Mouse (Mus musculus): ENCODE data around the gene Ctnna2.

Ctnna2 gene

DNA sequence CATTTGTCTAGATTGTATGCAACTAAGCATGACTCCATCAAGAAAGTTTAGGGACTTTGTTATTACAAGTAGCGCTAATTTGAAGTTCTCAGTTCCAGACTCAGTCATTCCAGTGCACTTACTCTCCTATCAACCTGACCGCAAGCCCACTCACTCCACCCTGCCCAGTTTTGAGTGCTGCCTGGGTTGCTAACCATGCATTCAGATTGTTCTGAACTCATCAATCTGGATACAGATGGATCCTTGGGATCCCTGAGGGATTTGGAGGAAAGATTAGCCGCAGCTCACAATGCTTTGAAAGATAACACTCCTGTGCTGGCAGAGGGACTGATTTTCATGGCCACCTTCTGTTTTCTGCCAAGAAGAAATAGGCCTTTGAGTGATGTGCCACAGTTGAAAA, 168.5 kb downstream of the Ctnna2 start:
- DNase-seq = no peak

DNA sequence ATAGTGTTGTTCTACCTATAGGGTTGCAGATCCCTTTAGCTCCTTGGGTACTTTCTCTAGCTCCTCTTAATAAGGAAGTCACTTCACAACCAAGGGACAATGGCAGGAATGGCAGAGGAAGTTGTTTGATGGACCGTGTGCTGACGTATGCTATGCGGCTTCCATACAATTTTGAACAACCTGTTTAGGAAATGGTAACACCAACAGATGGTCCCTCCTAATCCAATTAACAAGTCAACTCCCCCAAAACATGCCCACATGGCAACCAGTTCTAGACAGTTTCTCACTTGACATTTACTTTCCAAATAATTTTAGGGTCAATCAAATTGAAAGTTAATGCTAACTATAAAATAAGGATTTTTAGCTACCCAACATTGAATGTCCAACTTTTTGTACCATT, 176.9 kb downstream of the Ctnna2 start:
- DNase-seq = no peak

DNA sequence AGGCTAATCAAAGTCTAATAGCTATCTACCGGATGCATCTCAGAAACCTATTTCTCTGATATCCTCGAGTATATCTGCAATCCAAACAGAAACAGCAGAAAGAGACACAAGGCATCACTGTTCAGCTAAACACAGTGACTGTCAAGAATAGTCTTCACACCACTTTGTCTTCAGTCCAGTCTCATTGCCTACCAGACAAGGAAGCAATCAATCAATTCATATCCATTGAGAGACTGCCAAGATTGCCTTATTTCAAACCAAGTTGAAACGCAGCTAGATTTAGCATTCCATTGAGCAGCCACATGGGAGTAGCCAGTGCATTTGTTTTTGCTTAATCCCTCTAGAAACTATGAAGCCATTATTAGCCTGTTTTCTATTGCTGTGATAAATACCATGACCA, 196.2 kb downstream of the Ctnna2 start:
- no peak for DNase-seq

DNA sequence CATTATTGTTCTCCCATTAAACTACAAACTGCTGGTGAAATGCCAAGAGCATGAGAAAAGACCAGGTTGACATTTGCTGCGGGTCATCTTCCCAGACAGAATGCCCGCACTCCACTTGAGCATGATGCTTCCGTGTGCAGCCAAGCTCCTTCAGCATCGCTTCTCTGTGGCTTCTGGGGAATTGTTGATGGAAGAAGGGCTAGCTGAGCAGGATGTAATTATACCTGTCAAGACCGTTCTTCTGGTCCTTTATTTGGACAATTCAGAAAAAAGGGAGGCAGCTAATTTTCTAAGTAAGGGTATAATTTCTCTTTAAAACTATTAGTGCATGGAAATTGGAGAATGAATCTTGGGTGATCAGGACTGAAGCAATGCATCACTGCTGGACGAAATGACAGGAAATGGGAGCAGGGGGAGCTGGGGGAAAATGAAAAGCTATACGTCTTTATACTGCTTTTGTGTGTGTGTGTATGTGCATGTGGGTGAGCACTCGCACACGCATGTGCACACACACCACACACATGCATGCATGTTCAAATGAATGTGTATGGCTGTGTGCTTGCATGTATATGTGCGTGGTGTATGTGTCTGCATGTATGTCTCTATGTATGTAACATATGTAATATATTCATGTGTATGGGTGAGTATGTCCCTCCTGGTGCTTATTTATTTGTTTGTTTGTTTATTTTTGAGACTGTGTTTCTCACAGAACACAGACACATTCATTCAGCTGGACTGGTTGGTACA, 211.0 kb downstream of the Ctnna2 start:
- no peak for DNase-seq

DNA sequence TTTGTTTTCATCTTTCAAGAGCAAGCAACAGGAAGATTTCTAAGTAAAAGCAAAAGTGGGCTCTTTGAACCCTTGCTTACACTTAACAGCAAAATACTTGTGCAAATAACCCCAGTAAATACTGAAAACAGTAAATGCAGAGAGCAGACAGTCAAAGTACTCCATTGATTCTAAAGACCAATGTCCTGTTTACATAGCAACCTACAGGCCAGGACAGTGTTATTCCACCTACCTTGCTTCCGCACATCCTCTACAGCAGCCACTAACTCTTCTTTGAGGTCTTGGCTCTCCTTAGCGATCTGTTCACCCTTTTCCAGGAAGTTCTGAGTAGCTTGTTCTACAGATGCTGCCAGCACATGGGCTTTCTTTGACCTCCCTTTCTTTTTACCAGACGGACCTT, 221.3 kb downstream of the Ctnna2 start:
- no peak for DNase-seq

DNA sequence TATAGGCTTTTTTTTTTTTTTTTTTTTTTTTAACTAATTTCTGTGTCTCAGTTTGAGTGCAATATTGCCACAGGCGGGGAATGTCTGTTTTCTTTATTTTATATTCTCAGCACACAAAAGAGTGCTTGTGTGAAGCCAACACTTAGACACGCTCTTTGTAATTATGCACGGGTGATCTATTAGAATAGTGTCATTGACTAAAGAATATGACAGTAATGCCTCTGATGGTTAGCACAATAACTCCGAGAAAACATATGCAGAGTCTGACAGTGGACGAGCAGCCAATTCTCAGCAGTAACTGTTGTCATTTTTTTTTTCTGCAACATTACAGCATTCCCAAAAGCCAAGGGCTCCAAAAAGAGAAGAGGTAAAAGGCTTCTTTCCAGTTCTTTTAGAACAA, 234.1 kb downstream of the Ctnna2 start:
- no peak for DNase-seq

DNA sequence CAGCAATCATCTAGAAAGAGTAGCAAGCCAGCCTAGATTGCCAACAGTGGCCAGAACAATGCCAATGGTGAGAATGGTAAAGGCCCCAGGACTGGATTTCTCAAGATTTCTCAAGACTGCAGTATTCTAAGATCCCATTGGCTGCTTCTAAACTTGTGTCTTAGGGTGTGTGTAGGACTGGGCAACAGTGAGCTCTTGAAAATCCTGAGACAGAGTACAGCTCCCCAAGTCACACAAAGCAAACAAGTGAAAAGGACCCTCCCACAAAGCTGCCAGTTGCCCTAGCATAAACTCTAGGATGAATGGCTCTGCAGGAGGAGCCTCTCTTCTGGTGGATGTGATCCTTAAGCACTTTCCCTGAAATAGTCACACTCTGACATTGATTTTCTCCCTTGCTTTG, 235.8 kb downstream of the Ctnna2 start:
- no peak for DNase-seq

DNA sequence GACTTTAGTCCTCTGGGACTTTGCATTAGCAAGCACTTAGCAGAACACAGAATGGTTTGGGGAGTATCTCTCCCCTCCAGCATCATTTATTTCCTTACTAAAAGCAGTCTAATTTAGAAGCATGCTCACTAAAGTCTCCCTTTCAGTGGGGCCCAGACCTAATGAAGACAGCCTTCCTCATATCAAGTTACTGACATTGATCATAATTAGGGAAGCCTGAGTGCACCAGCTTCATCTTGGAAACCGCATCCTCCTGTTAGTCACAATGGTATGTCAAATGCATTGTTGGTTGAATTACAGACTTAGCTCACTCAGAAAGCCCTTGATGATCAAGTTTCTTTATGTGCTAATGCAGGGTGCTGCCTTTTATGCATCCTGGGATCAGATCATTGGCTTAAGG, 236.5 kb downstream of the Ctnna2 start:
- no peak for DNase-seq

DNA sequence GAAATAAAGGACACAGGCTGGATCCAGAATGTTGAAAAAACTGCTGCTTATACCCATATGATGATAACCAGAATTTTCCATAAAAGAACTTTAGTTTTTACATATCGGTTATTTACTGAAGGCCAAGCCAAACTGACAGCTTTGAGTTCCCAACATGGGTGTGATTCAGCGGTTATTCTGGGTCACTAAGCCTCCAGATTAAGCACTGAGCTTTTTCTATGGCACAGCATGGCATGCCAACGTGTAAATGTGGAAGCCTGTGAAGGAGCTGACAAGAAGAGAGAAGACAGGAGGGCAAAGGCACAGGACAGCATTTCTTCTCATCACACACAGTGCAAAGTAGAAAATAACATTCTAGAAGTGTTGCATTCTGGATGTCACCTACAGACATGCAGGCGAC, 240.9 kb downstream of the Ctnna2 start:
- DNase-seq = no peak

DNA sequence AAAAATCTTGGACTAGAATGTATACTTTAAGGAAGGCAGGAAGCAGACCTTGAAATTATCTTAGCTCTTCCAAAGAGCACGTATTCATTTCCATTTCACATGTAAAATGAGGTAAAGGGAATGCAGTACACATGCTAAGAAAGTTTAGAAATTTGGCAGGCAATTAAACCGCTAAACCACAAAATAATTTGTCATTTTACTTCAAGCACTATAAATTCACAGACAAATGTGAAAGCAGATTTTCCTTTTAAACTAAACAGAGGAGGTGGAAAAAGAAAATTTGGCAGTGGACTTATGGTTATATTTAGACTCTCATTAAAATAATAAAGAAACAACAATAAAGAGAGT, 254.6 kb downstream of the Ctnna2 start:
- no peak for DNase-seq

DNA sequence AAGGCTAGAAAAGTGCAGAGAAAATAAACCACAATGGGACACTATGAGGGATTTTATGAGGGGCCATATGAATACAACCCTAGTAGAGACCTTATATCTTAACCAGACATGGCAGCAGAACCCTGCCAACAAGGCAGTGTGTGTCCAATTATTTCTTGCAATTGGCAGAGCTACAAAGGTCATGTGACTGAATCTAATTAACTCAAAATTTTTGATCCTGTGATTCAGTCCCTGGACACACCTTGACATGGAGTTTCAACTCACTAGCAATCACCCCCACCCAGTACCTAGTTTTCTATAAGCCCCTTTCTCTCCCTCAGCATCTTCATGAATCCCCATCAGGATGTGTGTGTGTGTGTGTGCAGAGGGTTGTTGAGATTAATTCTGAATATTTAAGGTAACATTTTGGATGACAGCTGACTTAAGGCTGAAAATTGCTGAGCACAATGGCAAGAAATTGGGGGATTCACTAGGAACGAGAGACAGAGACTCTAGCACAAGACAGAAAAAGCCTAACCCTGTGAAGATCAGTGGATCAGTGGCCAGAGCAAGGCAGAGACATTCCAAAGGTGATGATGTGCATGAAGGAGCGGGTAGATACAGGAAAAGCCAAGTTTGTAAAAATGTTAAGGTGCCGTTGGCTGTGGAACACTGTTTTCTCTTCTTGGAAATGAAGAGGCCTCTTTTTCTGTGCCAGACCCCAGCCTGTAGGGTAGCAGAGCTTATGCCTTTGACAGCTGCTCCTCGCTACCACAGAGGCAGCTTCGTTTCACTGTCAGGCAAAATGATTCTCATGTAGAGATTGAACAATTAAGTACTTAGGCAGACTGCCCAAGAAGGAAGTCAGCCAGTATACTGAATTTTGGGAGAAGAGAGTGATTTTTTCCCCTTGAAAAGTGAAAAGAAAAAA, 255.2 kb downstream of the Ctnna2 start:
- no peak for DNase-seq

DNA sequence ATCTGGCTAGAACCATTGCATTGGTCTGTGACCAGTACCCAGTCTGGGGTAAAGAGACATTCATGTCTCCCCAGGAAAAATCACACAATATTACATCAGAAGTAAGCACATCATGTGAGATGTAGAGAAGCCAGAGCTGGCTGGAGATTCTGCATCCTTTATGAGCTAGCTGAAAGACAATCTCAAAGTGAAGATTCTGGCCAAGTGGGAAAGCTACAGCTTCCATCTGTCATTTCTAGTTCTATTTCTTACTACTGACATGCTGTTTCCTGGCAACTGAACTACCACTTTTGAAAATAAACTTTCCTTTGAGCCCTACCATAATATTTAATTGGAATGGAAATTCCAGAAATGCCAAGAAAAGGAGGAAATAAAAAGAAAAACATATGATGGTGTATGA, 285.4 kb downstream of the Ctnna2 start:
- no peak for DNase-seq

DNA sequence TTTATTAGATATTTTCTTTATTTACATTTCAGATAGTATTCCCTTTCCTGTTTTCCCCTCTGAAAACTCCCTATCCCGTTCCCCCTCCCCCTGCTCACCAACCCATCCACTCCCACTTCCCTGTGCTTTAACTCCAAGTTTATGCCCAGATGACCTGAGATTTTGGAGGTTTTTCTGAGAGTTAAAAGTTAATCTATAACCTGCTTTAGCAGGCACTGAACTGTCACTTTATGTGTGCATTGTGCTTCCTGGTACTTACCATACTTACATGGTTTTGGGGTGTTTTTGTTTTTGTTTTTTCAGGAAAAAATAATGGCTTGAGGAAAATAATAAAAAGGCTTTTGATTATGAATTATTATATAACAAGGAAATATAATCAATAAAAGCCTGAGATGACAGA, 292.3 kb downstream of the Ctnna2 start:
- no peak for DNase-seq

DNA sequence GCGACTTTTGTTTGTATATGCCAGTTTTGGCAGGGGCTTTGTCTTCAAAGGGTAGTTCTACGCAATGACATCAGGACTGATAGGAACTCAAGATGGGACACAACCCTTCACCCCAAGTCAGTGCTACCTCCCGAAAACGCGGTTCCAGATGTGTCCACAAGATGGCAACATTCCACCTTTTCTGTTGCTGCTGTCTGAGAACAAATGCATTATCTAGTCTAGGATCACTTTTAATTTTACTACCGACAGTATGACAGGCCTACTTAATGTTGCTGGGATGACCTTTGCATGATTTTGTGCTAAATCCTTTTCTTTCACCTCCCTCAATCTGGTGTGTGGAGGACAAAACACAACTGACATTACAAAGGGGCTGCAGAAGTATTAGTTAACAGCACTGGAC, 329.4 kb downstream of the Ctnna2 start:
- no peak for DNase-seq

DNA sequence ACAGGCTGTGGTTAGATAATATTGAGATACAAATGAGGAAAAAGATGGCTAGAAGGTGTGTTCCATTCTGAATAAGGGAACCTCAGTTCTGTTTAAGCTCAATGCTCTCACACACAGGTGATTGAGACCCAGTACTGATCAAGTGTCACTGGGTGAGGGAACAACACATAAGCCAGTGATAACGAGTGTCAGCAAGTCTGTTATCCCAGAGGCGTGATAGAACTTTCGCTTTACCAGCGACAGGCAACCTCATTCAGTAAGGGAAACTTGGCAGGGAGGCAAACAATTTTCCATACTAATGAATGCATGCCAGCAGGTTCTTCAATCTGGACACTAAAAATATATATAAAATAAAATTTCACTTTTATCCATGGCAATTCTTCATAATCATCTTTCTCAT, 334.9 kb downstream of the Ctnna2 start:
- DNase-seq = no peak

DNA sequence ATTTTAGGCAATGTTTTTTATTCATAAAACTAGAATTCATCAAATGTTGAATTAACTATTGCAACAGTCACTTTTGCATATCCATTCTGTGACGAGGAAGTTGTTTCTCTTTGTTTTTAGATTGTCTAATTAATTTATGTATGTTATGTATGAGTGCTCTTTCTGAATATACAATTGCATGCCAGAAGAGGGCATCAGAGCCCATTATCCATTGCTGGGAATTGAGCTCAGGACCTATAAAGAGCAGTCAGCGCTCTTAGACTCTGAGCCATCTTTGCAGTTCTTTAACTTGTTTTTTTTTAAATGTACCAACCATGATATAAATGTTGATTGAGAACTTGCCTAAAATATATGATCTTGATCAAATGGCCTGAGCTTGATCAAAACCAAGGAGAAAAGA, 340.7 kb downstream of the Ctnna2 start:
- no peak for DNase-seq

DNA sequence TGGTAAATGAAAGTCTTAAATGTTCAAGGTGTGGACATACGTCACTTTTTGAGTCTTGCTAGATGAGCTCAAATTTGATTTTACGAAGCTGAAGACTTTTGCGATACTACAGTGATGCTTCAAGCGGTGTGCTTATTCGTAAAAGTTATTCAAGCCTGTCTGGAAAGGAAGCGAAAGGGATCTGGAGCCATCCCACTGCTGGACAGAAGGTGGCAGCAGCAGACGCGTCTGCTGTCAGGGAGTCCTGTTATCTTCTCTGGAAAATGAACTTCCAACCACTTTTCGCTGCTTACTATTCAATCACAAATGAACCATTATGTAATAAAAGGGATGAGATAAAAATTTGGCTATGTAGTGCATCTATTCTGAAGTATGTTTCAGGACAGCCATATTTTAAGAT, 345.5 kb downstream of the Ctnna2 start:
- DNase-seq = no peak

DNA sequence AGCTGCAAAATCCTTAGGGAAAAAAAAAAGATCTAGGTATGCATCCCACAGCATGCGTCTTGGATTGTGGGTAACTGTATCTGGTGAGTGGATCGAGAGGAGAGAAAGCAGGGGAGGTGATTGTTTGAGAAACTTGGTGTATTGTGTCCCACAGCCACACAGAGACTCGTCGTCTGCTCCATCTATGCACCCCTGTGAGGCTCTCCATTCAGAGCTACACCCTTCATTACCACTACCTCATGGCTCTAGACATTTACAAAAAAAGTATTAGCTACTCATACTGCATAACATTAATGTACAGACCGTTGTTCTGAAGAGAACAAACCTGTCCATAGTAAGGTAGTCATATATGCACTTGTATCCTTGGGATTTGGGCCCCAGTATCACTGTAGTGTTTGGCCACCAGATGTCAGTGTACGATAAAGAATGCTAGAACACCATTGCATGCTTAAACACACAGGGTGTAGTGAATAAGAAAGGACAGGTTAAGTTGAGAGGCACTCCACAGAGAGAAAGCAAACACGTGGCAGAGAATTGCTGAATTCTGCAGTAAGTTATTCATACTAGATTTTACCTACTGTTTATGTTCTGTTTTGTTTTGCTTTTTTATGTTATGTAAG, 350.8 kb downstream of the Ctnna2 start:
- DNase-seq = no peak

DNA sequence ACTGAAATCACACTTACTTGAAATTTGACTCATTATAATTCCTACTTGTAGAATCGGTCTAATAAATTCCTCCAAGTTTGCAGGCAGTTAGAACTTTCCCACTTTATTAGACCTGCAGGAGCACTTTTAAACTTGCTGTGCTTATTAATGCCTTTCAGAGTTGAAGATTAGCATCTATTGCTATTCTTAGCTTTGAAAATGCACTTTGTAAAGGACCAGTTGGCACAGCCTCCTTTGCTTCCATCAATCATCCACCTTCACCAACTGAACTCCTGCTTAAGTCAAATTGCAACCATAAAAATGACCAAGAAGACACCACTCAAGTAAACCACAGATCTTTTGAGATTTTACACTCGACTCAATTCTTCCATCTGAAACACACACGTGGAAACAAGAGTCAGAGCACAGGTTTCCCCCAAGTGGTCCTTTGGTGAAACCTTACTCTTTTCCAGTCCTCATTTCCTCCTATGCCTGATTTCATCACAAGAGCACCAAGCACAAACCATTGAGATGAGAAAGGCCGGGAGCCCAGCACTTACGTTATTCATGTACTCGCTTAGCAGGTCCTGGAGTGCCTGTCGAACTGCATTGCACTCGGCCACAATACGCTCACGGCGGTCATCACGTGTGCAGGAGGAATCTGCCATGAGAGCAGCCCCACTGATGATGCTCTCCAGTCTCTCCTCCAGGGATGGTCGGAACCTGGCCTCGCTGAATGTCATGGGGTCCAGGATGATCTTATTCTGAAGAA, 374.7 kb downstream of the Ctnna2 start:
- DNase-seq = no peak

DNA sequence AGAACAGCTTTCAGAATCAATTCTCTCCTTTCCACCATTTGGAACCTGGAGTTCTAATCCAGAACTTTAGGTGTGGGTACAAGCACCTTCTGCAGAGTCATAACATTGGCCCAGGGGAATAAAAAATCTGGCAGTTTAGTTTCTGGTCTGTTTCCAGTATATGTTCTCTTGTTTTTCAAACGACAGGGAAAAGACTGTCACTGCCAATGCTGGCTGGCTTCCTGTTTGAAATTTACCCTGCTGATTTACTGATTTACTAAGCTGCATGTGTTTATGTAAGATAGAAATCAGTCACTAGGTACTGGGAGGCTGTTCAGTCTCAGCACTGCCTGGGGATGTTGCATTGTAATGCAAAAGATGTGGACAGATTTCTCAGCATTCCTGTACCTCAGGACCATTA, 375.6 kb downstream of the Ctnna2 start:
- DNase-seq = no peak

DNA sequence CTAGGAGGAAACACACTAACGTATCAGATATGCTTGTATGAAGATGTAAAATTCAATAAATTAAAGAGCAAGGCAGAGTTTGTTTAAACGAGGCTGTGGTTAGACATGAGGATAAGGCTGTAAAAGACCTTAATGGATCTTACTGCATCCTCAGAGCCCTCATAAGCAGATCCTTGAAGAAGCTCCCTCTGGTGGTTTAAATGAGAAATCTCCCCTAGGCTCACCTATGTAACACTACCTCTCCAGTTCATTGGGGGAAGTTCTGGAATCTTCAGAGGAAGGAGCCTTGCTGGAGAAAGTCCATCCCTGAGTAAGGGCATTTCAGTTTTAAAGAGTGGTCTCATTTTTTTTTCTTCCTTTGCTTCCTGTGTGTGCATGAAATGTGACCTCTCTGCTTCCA, 380.3 kb downstream of the Ctnna2 start:
- no peak for DNase-seq

DNA sequence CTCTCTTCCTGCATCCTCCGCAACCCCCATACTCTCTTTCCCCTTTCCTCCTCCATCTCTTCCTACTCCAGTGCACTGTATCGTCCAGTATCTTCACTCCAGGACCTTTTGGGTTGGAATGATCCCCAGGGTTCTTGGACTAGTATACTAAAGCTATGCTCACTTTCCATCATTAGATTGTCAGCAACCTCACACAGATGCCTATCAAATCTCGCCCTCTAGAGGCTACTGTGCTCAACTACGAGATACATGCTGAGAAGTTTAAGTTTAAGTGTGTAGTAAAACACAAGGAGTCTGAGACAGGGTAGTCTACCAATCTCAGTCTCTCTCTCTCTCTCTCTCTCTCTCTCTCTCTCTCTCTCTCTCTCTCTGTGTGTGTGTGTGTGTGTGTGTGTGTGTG, 396.9 kb downstream of the Ctnna2 start:
- no peak for DNase-seq

DNA sequence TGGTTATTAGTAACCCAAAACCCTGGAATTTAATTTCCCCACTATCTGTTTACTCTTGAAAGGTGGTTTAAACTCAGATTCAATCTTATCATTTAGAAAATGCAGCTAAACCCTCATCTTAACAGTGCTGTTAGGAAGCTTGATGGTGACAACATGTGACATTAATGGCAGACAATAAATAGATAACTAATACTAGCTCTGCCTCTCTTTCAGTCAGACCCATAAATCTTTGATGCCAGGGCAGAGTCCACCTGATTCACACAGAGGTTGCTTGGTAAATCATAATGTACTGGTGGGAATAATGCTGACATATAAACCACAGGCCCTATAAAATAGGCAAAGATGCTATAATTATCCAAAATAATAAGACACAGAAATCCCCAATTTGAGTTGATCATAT, 398.6 kb downstream of the Ctnna2 start:
- no peak for DNase-seq

Data from thymus, postnatal 14 days (tissue).